Mouse (Mus musculus): Measurements from ENCODE around the gene Aqp6. TPM values are rescaled to one million over a fixed set of nuclear protein-coding genes. Genes with fewer than 3 reads are reported as not detected.

Aqp6 gene
- polyA plus RNA-seq, 1 experiment from 2014 or later = not detected

- no peak overlapping the region for H3K4me2 ChIP-seq
- H3K27me3 ChIP-seq = peaks cover 100% of the 10 kb centered on the region
- no peaks in the 10 kb centered on the region for H3K36me3 ChIP-seq
- H3K4me3 ChIP-seq = no peak overlapping the region
- no peak overlapping the region for H3K9ac ChIP-seq
- no peak overlapping the region for H3K27ac ChIP-seq
- whole genome bisulfite sequencing = 66% methylated on average over 6 of the region's 6 CpGs
- peaks cover 28% of the 10 kb centered on the region for H3K4me1 ChIP-seq
- no peak for ATAC-seq (ENCODE audit: insufficient number of reproducible peaks, insufficient read depth, low FRiP score, low TSS enrichment, low read depth)
- no peaks in the 10 kb centered on the region for H3K9me3 ChIP-seq
Measured at GRCm38 (mm10) chr15:99585741-99586140, 15.5 kb upstream of the Aqp6 start.

GRCm38 (mm10) chr15:99586525-99586924 is 14.7 kb upstream of the Aqp6 start:
- ATAC-seq (ENCODE audit: insufficient number of reproducible peaks, insufficient read depth, low FRiP score, low TSS enrichment, low read depth) = no peak
- Histone ChIP-seq H3K27ac (no peak overlapping the region), H3K36me3 (no peaks in the 10 kb centered on the region), H3K9me3 (no peaks in the 10 kb centered on the region), H3K4me1 (peaks cover 32% of the 10 kb centered on the region), H3K4me2 (no peak overlapping the region), H3K9ac (no peak overlapping the region), H3K4me3 (no peak overlapping the region), H3K27me3 (peaks cover 100% of the 10 kb centered on the region)
- 93% methylated on average over 3 of the region's 3 CpGs for WGBS

- WGBS = under 1% methylated on average over 9 of the region's 9 CpGs
- H3K27me3 ChIP-seq = peaks cover 100% of the 10 kb centered on the region
- ATAC-seq (ENCODE audit: insufficient number of reproducible peaks, insufficient read depth, low FRiP score, low TSS enrichment, low read depth) = no peak
Measured at GRCm38 (mm10) chr15:99589237-99589636, 12.0 kb upstream of the Aqp6 start.

GRCm38 (mm10) chr15:99589704-99590103 is 11.5 kb upstream of the Aqp6 start:
- 18% methylated on average over 7 of the region's 7 CpGs for WGBS
- H3K4me3 ChIP-seq = peak overlapping the region; percentile 47; the same call in 1 of the 2 replicates
- no peak for ATAC-seq (ENCODE audit: insufficient number of reproducible peaks, insufficient read depth, low FRiP score, low TSS enrichment, low read depth)
- no peak overlapping the region for H3K9ac ChIP-seq
- H3K27me3 ChIP-seq = peaks cover 100% of the 10 kb centered on the region
- peaks cover 16% of the 10 kb centered on the region for H3K4me1 ChIP-seq
- H3K36me3 ChIP-seq = no peaks in the 10 kb centered on the region
- no peaks in the 10 kb centered on the region for H3K9me3 ChIP-seq
- H3K4me2 ChIP-seq = no peak overlapping the region
- no peak overlapping the region for H3K27ac ChIP-seq

More at GRCm38 (mm10) chr15:99589237-99589636, 12.0 kb upstream of the Aqp6 start:
- no peak overlapping the region for H3K9ac ChIP-seq
- H3K9me3 ChIP-seq = no peaks in the 10 kb centered on the region
- no peak overlapping the region for H3K4me3 ChIP-seq
- H3K27ac ChIP-seq = no peak overlapping the region
- peaks cover 21% of the 10 kb centered on the region for H3K4me1 ChIP-seq
- H3K36me3 ChIP-seq = no peaks in the 10 kb centered on the region
- no peak overlapping the region for H3K4me2 ChIP-seq

- Histone ChIP-seq H3K27ac (no peak within 1 kb of the TSS), H3K36me3 (no peaks in the 10 kb centered on the region), H3K4me3 (peak within 1 kb of the TSS; percentile 47), H3K4me2 (peak within 1 kb of the TSS; percentile 71), H3K27me3 (peaks cover 100% of the 10 kb centered on the region), H3K9ac (peak within 1 kb of the TSS; percentile 58), H3K4me1 (peaks cover 10% of the 10 kb centered on the region; the same call in 1 of the 2 replicates), H3K9me3 (no peaks in the 10 kb centered on the region)
- under 1% methylated on average over 56 of the region's 83 CpGs for WGBS
- ATAC-seq (ENCODE audit: insufficient number of reproducible peaks, insufficient read depth, low FRiP score, low TSS enrichment, low read depth) = peak; percentile 16; the same call in 1 of the 2 replicates
Measured at GRCm38 (mm10) chr15:99590429-99591084, 10.6 kb upstream of the Aqp6 start, which contains the start of gene Aqp5. TSS of gene Aqp5 (plus strand) at chr15:99590782.

GRCm38 (mm10) chr15:99592177-99592576 is 9.0 kb upstream of the Aqp6 start:
- no peaks in the 10 kb centered on the region for H3K9me3 ChIP-seq
- no peak overlapping the region for H3K4me2 ChIP-seq
- no peak overlapping the region for H3K27ac ChIP-seq
- ATAC-seq (ENCODE audit: insufficient number of reproducible peaks, insufficient read depth, low FRiP score, low TSS enrichment, low read depth) = no peak
- 72% methylated on average over 8 of the region's 8 CpGs for WGBS
- H3K4me1 ChIP-seq = peaks cover 10% of the 10 kb centered on the region; the same call in 1 of the 2 replicates
- peaks cover 98% of the 10 kb centered on the region for H3K27me3 ChIP-seq
- H3K4me3 ChIP-seq = no peak overlapping the region
- no peak overlapping the region for H3K9ac ChIP-seq
- H3K36me3 ChIP-seq = no peaks in the 10 kb centered on the region

GRCm38 (mm10) chr15:99592877-99593276 is 8.3 kb upstream of the Aqp6 start:
- no peak overlapping the region for H3K4me2 ChIP-seq
- ATAC-seq (ENCODE audit: insufficient number of reproducible peaks, insufficient read depth, low FRiP score, low TSS enrichment, low read depth) = no peak
- no peaks in the 10 kb centered on the region for H3K36me3 ChIP-seq
- peaks cover 10% of the 10 kb centered on the region; the same call in 1 of the 2 replicates for H3K4me1 ChIP-seq
- peaks cover 98% of the 10 kb centered on the region for H3K27me3 ChIP-seq
- no peak overlapping the region for H3K4me3 ChIP-seq
- 85% methylated on average over 5 of the region's 5 CpGs for WGBS
- no peak overlapping the region for H3K27ac ChIP-seq
- no peak overlapping the region for H3K9ac ChIP-seq
- H3K9me3 ChIP-seq = no peaks in the 10 kb centered on the region

- ATAC-seq (ENCODE audit: insufficient number of reproducible peaks, insufficient read depth, low FRiP score, low TSS enrichment, low read depth) = no peak
- no peaks in the 10 kb centered on the region for H3K9me3 ChIP-seq
- WGBS = 75% methylated on average over 10 of the region's 10 CpGs
- H3K27ac ChIP-seq = no peak overlapping the region
- H3K9ac ChIP-seq = no peak overlapping the region
- peaks cover 94% of the 10 kb centered on the region for H3K27me3 ChIP-seq
- no peak overlapping the region for H3K4me2 ChIP-seq
- H3K4me3 ChIP-seq = no peak overlapping the region
- peaks cover 10% of the 10 kb centered on the region; the same call in 1 of the 2 replicates for H3K4me1 ChIP-seq
- no peaks in the 10 kb centered on the region for H3K36me3 ChIP-seq
Measured at GRCm38 (mm10) chr15:99594951-99595350, 6.2 kb upstream of the Aqp6 start.

GRCm38 (mm10) chr15:99596056-99596687 is 5.0 kb upstream of the Aqp6 start:
- no peaks in the 10 kb centered on the region for H3K9me3 ChIP-seq
- H3K36me3 ChIP-seq = no peaks in the 10 kb centered on the region
- H3K9ac ChIP-seq = no peak overlapping the region
- peaks cover 94% of the 10 kb centered on the region for H3K27me3 ChIP-seq
- H3K4me2 ChIP-seq = no peak overlapping the region
- H3K27ac ChIP-seq = no peak overlapping the region
- H3K4me3 ChIP-seq = no peak overlapping the region
- peak; percentile 46; the same call in 1 of the 2 replicates for ATAC-seq (ENCODE audit: insufficient number of reproducible peaks, insufficient read depth, low FRiP score, low TSS enrichment, low read depth)
- peaks cover under 1% of the 10 kb centered on the region; the same call in 1 of the 2 replicates for H3K4me1 ChIP-seq
- WGBS = under 1% methylated on average over 7 of the region's 7 CpGs

GRCm38 (mm10) chr15:99596841-99597240 is 4.4 kb upstream of the Aqp6 start:
- Histone ChIP-seq H3K27me3 (peaks cover 93% of the 10 kb centered on the region), H3K4me1 (no peaks in the 10 kb centered on the region; the same call in 1 of the 2 replicates), H3K9me3 (no peaks in the 10 kb centered on the region), H3K27ac (no peak overlapping the region), H3K4me2 (no peak overlapping the region), H3K36me3 (no peaks in the 10 kb centered on the region), H3K9ac (no peak overlapping the region), H3K4me3 (no peak overlapping the region)
- WGBS = 57% methylated on average over 7 of the region's 7 CpGs
- ATAC-seq (ENCODE audit: insufficient number of reproducible peaks, insufficient read depth, low FRiP score, low TSS enrichment, low read depth) = no peak

- Histone ChIP-seq H3K9me3 (no peaks in the 10 kb centered on the region), H3K36me3 (no peaks in the 10 kb centered on the region), H3K4me2 (no peak overlapping the region), H3K27ac (no peak overlapping the region), H3K9ac (no peak overlapping the region), H3K4me1 (no peaks in the 10 kb centered on the region; the same call in 1 of the 2 replicates), H3K4me3 (no peak overlapping the region), H3K27me3 (peaks cover 90% of the 10 kb centered on the region)
- WGBS = 42% methylated on average over 8 of the region's 8 CpGs
- no peak for ATAC-seq (ENCODE audit: insufficient number of reproducible peaks, insufficient read depth, low FRiP score, low TSS enrichment, low read depth)
Measured at GRCm38 (mm10) chr15:99597596-99597995, 3.6 kb upstream of the Aqp6 start.

All from embryonic facial prominence, embryonic 13.5 days (tissue).